Mouse (Mus musculus) erythroblast, embryonic 14.5 days (primary cell): ENCODE measurements around the gene Cbr1.

ENCODE experiments used
- GATA1 ChIP-seq: IDR thresholded peaks from 2 replicates; pipeline ENCODE4 v1.6.1; 2012; ENCODE audit warnings: low read length, inconsistent platforms, mixed read lengths
- TAL1 ChIP-seq: IDR thresholded peaks from 3 replicates; pipeline ENCODE4 v1.6.1; 2012; ENCODE audit warnings: low read length, inconsistent platforms, mixed read lengths

DNA sequence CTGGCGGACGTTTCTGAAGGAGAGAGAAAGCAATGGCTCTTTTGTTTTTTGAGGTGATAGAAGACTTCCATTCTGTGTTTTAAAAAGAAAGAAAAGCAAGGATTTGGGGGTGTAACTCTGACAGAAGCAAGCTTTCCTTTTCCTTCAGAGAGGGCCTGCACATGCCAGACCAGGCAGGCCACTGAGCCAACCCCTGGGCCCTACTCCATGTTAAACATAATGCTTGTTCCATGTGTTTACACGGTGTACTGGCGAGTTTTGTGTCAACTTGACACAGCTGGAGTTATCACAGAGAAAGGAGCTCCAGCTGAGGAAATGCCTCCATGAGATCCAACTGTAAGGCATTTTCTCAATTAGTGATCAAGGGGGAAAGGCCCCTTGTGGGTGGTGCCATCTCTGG, 17.4 kb upstream of the Cbr1 start:
- TF ChIP-seq TAL1 (no peak), GATA1 (no peak)
